Mouse (Mus musculus) ovary, adult 18-20 months (tissue): Measurements from ENCODE around the gene Gm10799.
"Not testable (repeated sequence)": the region's sequence is repeated elsewhere in the genome, so short reads cannot be mapped to it uniquely, and the experiment has no call there.

Experiments
- DNase-seq: peaks from one replicate; pipeline ENCODE4 v3.0.0; 2022; ENCODE audit warnings: low spot score, mixed read lengths

Gene Gm10799

DNA sequence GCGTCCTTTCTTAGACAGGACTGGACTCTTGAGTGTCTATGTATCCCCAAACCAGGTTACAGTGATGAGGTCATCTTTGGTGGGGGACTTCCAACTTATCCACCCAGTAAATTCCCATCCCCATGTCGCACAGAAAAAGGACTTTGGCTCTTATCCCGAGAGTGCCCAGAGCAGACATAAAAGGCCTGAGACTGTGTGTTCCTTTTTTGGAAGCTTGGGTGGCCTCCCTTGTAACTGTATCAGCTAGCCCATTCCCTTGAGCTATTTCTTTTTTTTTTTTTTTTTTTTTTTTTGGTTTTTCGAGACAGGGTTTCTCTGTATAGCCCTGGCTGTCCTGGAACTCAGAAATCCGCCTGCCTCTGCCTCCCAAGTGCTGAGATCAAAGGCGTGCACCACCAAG, 2.8 kb downstream of the Gm10799 start, which contains the start of gene Gm10912:
Gene Gm10912, plus strand, starts transcription at position 301 of the 400 bp plus-strand sequence.
- not testable (repeated sequence) for DNase-seq

GRCm38 (mm10) chr2:104064152-104064551, 4.2 kb downstream of the Gm10799 start:
- no peak for DNase-seq

DNA sequence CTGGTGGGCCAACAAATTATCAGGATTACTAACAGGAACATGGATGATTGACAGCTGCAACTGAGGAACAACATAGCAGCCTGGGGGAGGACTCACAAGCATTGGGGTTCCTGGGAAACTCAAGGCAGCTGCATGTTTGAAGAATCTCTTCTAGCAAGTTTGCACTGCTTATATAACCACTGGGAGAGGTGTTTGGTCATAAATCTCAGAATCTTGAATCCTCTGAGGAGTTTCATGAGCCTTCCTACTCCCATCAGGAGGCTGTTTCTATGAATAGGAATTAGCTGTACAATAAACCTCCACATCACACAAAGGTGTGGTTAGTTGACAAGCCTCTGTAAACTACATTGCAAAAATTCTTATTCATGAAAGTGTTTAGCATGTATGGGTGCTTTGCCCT, 5.7 kb downstream of the Gm10799 start:
- DNase-seq = no peak

DNA sequence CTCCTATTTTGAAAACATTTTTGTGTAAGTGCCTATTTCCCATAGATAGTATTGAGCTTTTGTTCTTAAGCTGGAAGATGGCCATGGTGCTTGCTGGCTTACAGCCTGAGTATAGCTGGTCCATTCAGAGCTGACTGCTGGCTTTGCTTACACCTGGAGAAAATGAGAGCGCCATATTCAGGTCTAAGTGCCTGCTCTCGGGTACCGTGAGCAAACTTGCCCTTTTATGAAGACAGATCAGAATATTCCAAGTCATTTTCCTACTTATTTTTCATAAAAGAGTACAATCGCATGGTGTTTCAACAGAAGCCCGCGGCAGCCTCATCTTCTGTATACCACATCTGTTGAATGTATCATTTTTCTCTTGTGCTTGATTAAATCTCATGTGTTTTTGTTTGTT, 7.4 kb downstream of the Gm10799 start:
- no peak for DNase-seq

DNA sequence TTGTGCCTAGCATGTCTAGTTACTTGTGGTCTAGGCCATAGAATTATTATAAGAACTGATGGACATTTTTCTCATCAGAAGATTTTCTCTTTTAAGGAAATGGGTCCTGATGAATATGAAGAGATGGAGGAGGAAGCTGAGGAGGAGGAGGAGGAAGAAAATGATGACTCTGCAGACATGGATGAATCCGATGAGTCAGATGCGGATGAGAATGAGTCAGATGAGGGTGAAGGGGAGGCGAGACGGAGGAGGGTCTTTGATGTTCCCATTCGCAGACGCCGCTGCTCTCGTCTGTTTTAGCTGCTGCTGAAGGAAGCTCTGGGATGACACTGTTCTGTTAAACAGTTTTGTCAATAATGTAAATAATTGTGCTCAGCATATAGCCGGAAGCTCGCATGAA, 8.6 kb downstream of the Gm10799 start:
- DNase-seq = no peak

- DNase-seq = no peak
These were observed 9.4 kb downstream of the Gm10799 start for GRCm38 (mm10) chr2:104058954-104059353.

DNA sequence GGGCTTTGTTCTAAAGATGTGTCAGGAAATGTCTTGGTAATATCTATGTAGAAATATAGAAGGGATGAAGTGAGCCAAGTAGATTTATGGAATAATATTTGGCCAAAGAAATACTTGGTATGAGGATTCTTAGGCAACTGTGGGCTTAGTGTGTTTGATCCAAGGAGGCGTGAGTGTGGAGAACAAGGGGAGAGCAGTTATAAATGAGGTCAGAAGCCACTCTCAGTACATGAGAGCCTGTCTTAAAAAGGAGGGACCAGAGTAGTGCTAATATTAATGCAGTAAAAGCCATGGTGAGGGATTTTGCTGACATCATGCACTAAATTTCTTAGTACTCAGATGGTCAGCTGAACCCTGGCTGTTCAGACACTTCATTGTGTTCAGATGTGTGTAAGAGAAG, 10.0 kb downstream of the Gm10799 start:
- DNase-seq = no peak

DNA sequence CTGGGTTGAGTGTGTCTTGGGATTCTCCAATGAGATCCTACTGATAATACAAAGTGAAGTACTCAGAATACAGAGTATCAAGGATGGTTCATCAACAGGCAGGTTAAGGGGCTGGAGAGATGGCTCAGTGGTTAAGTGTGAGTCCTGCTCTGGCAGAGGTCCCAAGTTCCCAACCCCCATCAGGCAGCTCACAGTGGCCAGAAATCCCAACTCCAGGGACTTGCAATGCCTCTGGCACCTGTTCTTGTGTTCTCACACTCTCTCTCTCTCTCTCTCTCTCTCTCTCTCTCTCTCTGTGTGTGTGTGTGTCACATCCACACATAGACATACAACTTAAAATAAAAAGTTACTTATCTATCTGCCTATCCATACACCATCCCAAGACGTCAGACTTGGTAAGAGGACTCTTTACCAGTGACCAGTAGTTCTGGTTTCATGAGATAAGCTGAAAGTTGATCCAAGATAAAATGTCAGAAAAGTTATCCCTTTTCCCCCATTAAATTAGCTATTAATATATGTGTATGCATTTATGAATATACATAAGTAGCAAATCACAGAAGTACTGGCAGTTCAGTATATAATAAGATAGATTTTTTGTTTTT, 23.8 kb downstream of the Gm10799 start:
- no peak for DNase-seq

- no peak for DNase-seq
These were observed 24.5 kb downstream of the Gm10799 start for GRCm38 (mm10) chr2:104043624-104044478.

- no peak for DNase-seq
These were observed 25.6 kb downstream of the Gm10799 start for GRCm38 (mm10) chr2:104042766-104043165.

DNA sequence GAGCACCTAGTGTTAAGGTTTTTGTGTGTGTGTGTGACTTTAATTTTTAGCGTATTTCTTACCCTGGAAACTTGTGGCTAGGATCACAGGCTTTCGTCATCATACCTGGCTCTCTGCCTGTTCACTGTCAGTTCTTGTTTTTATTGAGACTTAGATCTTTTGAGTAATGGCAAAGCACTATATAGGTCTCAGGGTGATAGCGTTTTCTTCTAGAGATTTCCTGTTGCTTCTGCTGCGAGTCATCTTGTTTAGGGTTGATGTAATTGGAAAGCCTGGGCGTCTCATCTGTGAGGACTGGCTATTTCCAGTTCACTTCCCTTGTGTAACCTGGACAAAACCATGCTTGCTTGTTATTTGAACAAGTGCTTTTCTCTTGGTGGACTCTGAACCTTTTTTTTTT, 26.7 kb downstream of the Gm10799 start:
- no peak for DNase-seq

- no peak for DNase-seq
These were observed 30.1 kb downstream of the Gm10799 start for GRCm38 (mm10) chr2:104038236-104038635.

GRCm38 (mm10) chr2:104036316-104036715, 32.0 kb downstream of the Gm10799 start:
- no peak for DNase-seq

- no peak for DNase-seq
These were observed 32.8 kb downstream of the Gm10799 start for GRCm38 (mm10) chr2:104035595-104035994.

GRCm38 (mm10) chr2:104034832-104035472, 33.4 kb downstream of the Gm10799 start:
- DNase-seq = peak; percentile 31

DNA sequence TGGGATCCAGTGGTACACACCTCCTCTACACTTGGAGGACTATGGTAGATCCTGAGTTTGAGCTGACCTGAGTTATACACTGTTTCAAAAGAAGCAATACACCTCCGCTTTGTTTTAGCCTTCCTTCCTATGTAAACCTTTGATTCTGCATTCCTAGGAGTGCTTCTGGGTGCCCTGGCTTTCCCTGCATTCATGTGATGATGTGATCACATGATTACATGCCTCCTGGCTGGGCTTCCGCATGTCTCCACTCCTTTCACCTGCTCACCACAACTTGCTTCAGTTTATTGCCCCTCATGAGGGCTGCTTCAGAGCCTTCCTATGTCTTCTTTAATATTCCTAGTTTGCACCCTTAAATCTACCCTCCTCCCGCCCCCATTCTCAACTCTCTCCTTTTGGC, 36.3 kb downstream of the Gm10799 start:
- DNase-seq = no peak

GRCm38 (mm10) chr2:104030381-104030780, 38.0 kb downstream of the Gm10799 start:
- DNase-seq = no peak

GRCm38 (mm10) chr2:104029074-104029473, 39.3 kb downstream of the Gm10799 start:
- DNase-seq = no peak

DNA sequence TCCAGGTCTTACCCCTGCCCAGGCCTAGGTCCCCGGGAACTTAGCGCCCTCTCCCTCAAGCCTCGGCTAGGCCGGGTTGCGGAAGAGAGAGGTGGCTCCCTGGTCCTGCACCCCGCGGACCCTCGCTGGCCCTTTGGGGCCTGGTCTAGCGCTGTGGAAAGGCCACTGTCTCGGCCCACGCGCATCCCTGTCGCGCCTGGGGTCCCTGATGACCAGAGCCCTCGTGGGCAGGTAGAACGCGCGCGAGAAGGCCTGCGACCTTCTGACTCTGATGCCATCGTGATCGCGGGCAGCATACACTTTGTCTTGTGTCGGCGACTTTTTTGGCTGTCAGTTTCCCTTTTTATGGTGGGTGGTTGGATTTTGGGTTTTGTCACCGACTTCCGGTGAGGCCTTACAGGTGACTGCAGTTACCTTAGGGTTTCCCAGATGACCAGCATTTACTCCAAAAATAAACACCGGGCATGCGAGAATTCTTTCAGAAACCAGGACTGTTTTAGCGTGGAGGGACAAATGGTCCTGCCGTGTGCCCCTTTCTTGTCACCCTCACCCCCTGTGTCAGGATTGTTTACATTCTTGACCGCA, 40.1 kb downstream of the Gm10799 start, which contains the start of gene 4931422A03Rik:
Gene 4931422A03Rik, minus strand, starts transcription at position 223 of the 585 bp plus-strand sequence.
- no peak for DNase-seq

GRCm38 (mm10) chr2:104027458-104028138, 40.8 kb downstream of the Gm10799 start, which contains the start of gene Fbxo3:
Gene Fbxo3, plus strand, starts transcription at chr2:104027721.
- peak; percentile 84 for DNase-seq

GRCm38 (mm10) chr2:104024656-104025055, 43.7 kb downstream of the Gm10799 start:
- DNase-seq = no peak

DNA sequence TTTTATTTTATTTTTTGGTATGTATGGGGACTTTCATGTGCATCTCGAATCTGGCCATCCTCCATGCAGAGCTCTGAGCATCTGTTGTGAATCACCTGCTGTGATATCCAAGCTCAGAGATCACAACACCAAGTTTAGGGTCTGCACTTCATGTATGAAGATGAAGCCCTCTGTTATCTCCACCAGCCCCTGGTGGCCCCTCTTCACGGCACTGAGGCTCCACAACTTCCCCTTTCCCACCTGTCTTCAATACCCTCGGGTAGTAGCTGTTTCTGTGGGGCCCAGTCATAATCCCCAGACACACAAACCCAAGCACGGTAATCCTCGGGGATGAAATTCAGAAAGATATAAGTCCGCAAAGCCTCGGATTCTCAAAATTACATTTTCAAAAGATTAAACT, 45.3 kb downstream of the Gm10799 start:
- no peak for DNase-seq
